Mouse (Mus musculus): ENCODE results near the gene Cbx5.
A peak's percentile ranks its signal among the peaks of the same experiment; 100 is the strongest.

The Cbx5 gene

DNA sequence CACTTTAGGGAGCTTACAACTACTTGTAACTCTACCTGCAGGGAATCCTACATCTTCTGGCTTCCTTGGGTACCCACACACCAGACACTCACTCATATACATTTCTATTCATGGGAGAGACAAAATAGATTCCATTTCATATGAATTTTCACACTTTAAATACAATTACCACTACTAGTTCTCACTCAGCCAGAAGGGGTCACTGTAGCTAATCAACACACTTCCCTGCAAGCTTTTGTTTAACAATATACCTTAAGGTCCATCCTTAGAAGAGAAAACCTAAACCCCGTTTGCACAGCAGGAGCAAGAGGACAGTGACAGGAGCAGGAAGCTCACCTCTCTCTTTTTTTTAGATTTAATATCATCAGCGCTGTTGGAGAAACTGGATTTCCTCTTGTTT is 34.5 kb downstream of the Cbx5 start:
- Histone ChIP-seq H3K36me3 (ENCODE audit: insufficient read depth, low read length) (peaks cover 99% of the 10 kb centered on the region), H3K4me1 (replicated peaks; ENCODE audit: low read depth, low read length) (peaks cover 72% of the 10 kb centered on the region), H3K4me3 (replicated peaks; ENCODE audit: low read length) (no peak overlapping the region), H3K27me3 (ENCODE audit: insufficient read depth, low read length) (no peaks in the 10 kb centered on the region), H3K9me3 (ENCODE audit: low read length) (no peaks in the 10 kb centered on the region)
- TF ChIP-seq POU5F1 (IDR thresholded peaks at IDR 0.05; ENCODE audit: borderline replicate concordance, low read length) (no peak), CTCF (conservative IDR thresholded peaks at IDR 0.05; ENCODE audit: low read length) (0 out of 2 replicates have a peak, but pooled peaks have one; percentile 5), NANOG (IDR thresholded peaks at IDR 0.05; ENCODE audit: borderline replicate concordance, low read length) (no peak)

DNA sequence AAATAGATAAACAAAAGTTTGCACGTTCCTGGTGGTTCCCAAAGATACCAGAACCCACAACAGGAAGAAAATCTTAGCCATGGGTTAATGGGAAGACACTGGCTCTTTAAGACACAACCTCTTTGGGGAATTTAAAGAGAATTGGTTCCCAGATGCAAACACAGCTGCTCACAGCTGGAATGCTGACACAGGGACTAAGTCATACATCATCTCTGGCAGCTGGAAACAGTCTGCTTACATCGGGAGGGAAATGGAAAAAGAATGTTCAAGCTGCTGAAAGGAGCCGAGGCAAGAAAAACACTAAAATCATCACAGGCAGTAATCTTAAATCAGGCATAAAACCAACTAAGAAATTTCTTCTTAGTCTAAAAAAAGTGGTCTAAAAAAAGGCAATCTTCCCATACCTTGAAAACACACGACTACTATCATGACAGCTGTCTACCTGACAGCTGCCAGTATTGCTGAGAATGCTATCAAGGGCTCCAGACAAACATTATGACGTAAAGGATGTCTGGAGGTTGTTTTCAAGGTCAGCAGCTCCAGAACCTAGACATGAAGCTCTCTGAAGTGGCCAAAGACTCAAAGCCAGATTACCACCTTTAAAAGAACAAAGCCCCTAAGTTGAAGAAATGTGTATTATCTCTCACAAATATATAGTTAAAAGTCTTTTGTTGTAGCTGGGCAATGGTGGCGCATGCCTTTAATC is 37.4 kb downstream of the Cbx5 start:
- no peak overlapping the region for H3K4me3 ChIP-seq (replicated peaks; ENCODE audit: low read length)
- H3K4me1 ChIP-seq (replicated peaks; ENCODE audit: low read depth, low read length), result peaks cover 48% of the 10 kb centered on the region
- H3K36me3 ChIP-seq (ENCODE audit: insufficient read depth, low read length), result peaks cover 99% of the 10 kb centered on the region
- no peaks in the 10 kb centered on the region for H3K27me3 ChIP-seq (ENCODE audit: insufficient read depth, low read length)
- TF ChIP-seq NANOG (IDR thresholded peaks at IDR 0.05; ENCODE audit: borderline replicate concordance, low read length) (no peak), POU5F1 (IDR thresholded peaks at IDR 0.05; ENCODE audit: borderline replicate concordance, low read length) (no peak), CTCF (conservative IDR thresholded peaks at IDR 0.05; ENCODE audit: low read length) (no peak)
- no peaks in the 10 kb centered on the region for H3K9me3 ChIP-seq (ENCODE audit: low read length)

DNA sequence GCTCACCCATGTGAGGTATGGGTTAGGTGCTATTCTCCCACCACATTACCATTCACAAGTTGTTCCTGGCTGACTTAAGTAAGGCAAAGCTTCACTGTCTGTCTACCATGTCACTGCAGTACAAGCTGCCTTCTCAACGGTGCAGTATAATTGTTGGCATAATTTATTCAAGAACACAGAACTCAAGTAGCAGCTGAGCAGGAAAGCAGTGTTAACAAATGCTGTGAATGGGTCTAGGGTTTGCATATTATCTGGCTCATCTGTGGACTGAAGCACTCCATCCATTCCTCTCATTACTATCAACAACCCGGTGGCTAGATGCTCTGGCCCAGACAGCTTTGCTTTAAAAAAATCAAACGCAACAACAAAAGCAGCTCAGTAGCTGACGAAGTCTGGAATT is 41.8 kb downstream of the Cbx5 start:
- Histone ChIP-seq H3K9me3 (ENCODE audit: low read length) (no peaks in the 10 kb centered on the region), H3K4me3 (replicated peaks; ENCODE audit: low read length) (no peak overlapping the region), H3K36me3 (ENCODE audit: insufficient read depth, low read length) (peaks cover 99% of the 10 kb centered on the region), H3K4me1 (replicated peaks; ENCODE audit: low read depth, low read length) (peaks cover 26% of the 10 kb centered on the region), H3K27me3 (ENCODE audit: insufficient read depth, low read length) (no peaks in the 10 kb centered on the region)
- no peak for TF ChIP-seq NANOG (IDR thresholded peaks at IDR 0.05; ENCODE audit: borderline replicate concordance, low read length)
- TF ChIP-seq CTCF (conservative IDR thresholded peaks at IDR 0.05; ENCODE audit: low read length), result no peak
- no peak for TF ChIP-seq POU5F1 (IDR thresholded peaks at IDR 0.05; ENCODE audit: borderline replicate concordance, low read length)

DNA sequence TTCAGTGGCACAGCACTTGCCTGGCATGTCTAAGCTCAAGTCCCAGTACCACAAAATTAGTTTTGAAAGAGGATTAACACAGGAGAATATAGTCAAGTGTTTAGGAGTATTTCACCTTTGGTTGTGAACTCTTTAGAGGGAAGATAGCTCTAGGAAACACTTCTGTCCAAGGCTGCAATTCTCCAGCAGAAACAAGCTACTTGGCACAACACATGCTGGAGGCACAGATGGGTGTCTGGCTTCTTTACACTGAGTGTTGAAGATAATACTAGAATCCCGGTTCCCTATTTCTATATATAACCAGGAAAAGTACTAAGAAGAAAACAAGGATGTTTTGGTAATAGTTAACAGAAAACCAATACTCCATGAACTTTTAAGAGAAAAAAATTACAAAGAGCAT is 42.8 kb downstream of the Cbx5 start:
- Histone ChIP-seq H3K4me1 (replicated peaks; ENCODE audit: low read depth, low read length) (peaks cover 26% of the 10 kb centered on the region), H3K36me3 (ENCODE audit: insufficient read depth, low read length) (peaks cover 99% of the 10 kb centered on the region), H3K4me3 (replicated peaks; ENCODE audit: low read length) (no peak overlapping the region), H3K27me3 (ENCODE audit: insufficient read depth, low read length) (no peaks in the 10 kb centered on the region), H3K9me3 (ENCODE audit: low read length) (no peaks in the 10 kb centered on the region)
- no peak for TF ChIP-seq NANOG (IDR thresholded peaks at IDR 0.05; ENCODE audit: borderline replicate concordance, low read length)

DNA sequence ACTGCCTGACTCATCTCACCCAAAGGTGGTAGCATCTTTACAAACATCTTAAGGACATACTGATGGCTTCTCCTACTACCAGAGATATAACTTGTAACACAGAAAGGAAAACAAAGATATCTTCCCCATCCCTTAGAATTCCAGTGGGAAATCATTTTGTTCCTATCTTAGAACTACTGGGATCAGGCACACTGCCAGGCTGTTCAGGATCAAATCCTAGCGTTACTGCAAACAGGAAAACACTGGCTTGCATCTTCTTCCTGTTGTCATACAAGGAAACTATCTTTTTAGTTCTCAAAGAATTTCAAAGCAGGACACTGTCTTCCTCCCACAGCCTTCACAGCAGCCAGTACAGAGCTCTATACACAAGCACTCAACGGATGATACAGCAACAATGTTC is 46.0 kb downstream of the Cbx5 start:
- Histone ChIP-seq H3K4me3 (replicated peaks; ENCODE audit: low read length) (no peak overlapping the region), H3K4me1 (replicated peaks; ENCODE audit: low read depth, low read length) (peaks cover 52% of the 10 kb centered on the region), H3K36me3 (ENCODE audit: insufficient read depth, low read length) (peaks cover 99% of the 10 kb centered on the region), H3K27me3 (ENCODE audit: insufficient read depth, low read length) (no peaks in the 10 kb centered on the region), H3K9me3 (ENCODE audit: low read length) (no peaks in the 10 kb centered on the region)
- TF ChIP-seq CTCF (conservative IDR thresholded peaks at IDR 0.05; ENCODE audit: low read length), result no peak
- TF ChIP-seq NANOG (IDR thresholded peaks at IDR 0.05; ENCODE audit: borderline replicate concordance, low read length), result no peak
- no peak for TF ChIP-seq POU5F1 (IDR thresholded peaks at IDR 0.05; ENCODE audit: borderline replicate concordance, low read length)

DNA sequence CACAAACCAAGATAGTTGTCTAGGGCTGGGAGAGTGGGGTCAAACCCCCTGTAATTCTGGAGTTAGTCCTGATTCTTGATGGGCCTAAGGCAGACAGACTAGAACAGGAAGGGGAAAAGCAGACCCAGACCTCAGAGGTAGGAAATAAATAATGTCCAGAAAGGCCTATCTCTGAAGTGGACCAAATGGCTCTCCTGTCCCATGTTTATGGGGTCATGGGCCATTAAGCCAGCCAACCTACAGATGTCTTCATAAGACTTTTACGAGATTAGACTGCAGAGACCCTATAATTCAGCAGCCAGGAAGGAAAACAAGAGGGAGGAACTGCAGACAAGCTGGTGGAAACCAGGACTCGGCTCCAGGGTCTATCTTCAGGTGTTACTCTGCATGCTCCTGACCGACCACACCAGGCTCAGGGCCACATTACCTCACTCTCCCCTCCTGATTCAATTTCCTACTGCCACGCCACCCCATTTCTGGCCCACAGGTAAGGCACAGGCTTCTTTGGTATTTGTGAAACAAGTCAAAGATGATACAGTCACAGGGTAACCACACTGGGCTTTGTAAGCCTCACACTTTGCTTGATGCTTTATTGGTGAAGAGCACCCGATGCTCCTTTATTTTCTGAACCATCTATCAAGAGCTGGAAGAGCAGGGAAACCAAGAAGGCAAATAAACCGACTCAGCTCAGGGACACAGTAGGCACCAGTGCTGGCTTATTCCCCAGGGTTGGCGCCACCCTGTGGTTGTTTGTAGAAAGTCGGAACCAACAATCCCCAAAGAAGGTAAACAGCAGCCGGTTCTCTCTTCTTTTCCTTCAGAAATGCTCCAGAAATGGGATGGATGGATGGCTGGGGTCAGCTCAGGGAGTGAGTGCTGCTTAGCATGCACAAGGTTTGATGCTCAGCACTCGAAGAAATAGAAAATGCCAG is 48.8 kb downstream of the Cbx5 start:
- TF ChIP-seq CTCF (conservative IDR thresholded peaks at IDR 0.05; ENCODE audit: low read length), result peak; percentile 73
- no peak for TF ChIP-seq POU5F1 (IDR thresholded peaks at IDR 0.05; ENCODE audit: borderline replicate concordance, low read length)
- TF ChIP-seq NANOG (IDR thresholded peaks at IDR 0.05; ENCODE audit: borderline replicate concordance, low read length), result no peak
- Histone ChIP-seq H3K36me3 (ENCODE audit: insufficient read depth, low read length) (peaks cover 80% of the 10 kb centered on the region), H3K4me3 (replicated peaks; ENCODE audit: low read length) (no peak overlapping the region), H3K4me1 (replicated peaks; ENCODE audit: low read depth, low read length) (peaks cover 63% of the 10 kb centered on the region), H3K27me3 (ENCODE audit: insufficient read depth, low read length) (no peaks in the 10 kb centered on the region), H3K9me3 (ENCODE audit: low read length) (no peaks in the 10 kb centered on the region)

DNA sequence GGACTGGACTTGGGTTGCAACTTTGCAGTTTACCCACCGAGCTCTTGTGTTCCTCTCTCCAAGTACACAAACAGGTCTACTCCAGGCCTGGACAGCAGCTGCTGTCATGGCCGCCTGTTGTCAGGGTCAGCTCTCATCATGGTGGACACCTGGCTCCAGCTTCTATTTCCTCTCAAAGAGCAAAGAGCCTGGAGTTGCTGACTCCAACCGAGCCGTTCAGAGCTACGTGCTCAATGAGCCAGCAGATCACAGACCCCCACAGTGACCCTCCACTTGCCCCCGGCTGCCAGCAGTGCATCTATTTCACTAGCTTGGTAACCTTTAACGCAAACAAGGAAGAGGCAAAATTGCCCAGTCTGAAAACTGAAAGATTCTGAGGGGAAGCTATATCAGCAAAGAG is 49.5 kb downstream of the Cbx5 start:
- Histone ChIP-seq H3K4me3 (replicated peaks; ENCODE audit: low read length) (no peak overlapping the region), H3K36me3 (ENCODE audit: insufficient read depth, low read length) (peaks cover 73% of the 10 kb centered on the region), H3K9me3 (ENCODE audit: low read length) (no peaks in the 10 kb centered on the region), H3K27me3 (ENCODE audit: insufficient read depth, low read length) (peaks cover under 1% of the 10 kb centered on the region; the same call in 1 of the 2 replicates), H3K4me1 (replicated peaks; ENCODE audit: low read depth, low read length) (peaks cover 67% of the 10 kb centered on the region)
- no peak for TF ChIP-seq NANOG (IDR thresholded peaks at IDR 0.05; ENCODE audit: borderline replicate concordance, low read length)
- no peak for TF ChIP-seq POU5F1 (IDR thresholded peaks at IDR 0.05; ENCODE audit: borderline replicate concordance, low read length)

DNA sequence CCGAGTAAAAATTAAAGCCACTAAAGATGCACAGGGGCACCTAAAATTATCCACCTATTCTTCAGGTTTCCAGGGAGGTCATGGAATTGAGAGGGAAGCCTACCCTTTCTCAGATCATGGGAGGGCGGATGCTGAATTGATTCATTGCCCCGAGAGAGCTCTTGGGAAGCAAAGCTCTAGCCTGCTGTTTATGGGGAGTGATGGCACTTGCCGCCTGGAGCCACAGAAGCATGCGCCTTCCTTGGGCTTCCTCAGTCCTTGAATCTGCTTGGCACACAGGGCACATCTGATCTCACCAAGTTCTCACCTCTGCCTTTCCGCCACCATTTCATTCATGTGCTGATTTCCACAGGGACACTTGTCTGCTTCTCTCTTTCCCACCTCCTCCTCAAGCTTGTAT is 51.8 kb downstream of the Cbx5 start:
- H3K27me3 ChIP-seq (ENCODE audit: insufficient read depth, low read length), result peaks cover 22% of the 10 kb centered on the region
- peaks cover 50% of the 10 kb centered on the region for H3K36me3 ChIP-seq (ENCODE audit: insufficient read depth, low read length)
- H3K9me3 ChIP-seq (ENCODE audit: low read length), result no peaks in the 10 kb centered on the region
- H3K4me1 ChIP-seq (replicated peaks; ENCODE audit: low read depth, low read length), result peaks cover 70% of the 10 kb centered on the region
- no peak overlapping the region for H3K4me3 ChIP-seq (replicated peaks; ENCODE audit: low read length)
- TF ChIP-seq CTCF (conservative IDR thresholded peaks at IDR 0.05; ENCODE audit: low read length), result no peak
- no peak for TF ChIP-seq POU5F1 (IDR thresholded peaks at IDR 0.05; ENCODE audit: borderline replicate concordance, low read length)
- no peak for TF ChIP-seq NANOG (IDR thresholded peaks at IDR 0.05; ENCODE audit: borderline replicate concordance, low read length)

Measured in E14TG2a.4 (cell line).